Mouse (Mus musculus): ENCODE measurements at regions not wholly inside any gene's neighbourhood (a gene's known extent, or its start where the extent isn't known, plus 50 kb on each side); places are given as distances from the start of the nearest gene placed in this dataset.

GRCm38 (mm10) chr8:89569406-89569805, 525.4 kb upstream of the Sall1 start:
- TF ChIP-seq CTCF (conservative IDR thresholded peaks at IDR 0.05; ENCODE audit: low read length) (no peak), NANOG (IDR thresholded peaks at IDR 0.05; ENCODE audit: borderline replicate concordance, low read length) (no peak), POU5F1 (IDR thresholded peaks at IDR 0.05; ENCODE audit: borderline replicate concordance, low read length) (no peak)

Data from E14TG2a.4 (cell line).